Mouse (Mus musculus) olfactory bulb, adult 2 months (tissue): ENCODE data around the gene D130043K22Rik. TPM values are rescaled to one million over a fixed set of nuclear protein-coding genes. Genes with fewer than 3 reads are reported as not detected.

ENCODE experiments used
- H3K27ac ChIP-seq: fragments of 200-500 bp; 2 replicates; pipeline ENCODE4 v1.5.1; 2012; ENCODE audit warnings: low read depth, low read length; ENCODE audit not compliant: insufficient read depth
- H3K4me1 ChIP-seq: fragments of 200-500 bp; 2 replicates; pipeline ENCODE4 v1.6.1; 2012; ENCODE audit warnings: low read length; ENCODE audit not compliant: control insufficient read depth, insufficient read depth
- H3K4me3 ChIP-seq: fragments of 200-500 bp; 2 replicates; pipeline ENCODE4 v1.5.1; 2012; ENCODE audit warnings: mild to moderate bottlenecking, low read depth, low read length, moderate library complexity; ENCODE audit not compliant: insufficient read depth
- CTCF ChIP-seq: fragments of 200-500 bp; IDR thresholded peaks from 2 replicates; pipeline ENCODE4 v1.5.1; 2012; ENCODE audit warnings: low read depth, mild to moderate bottlenecking, low read length, moderate library complexity; ENCODE audit not compliant: insufficient read depth
- POLR2A ChIP-seq: fragments of 200-500 bp; IDR thresholded peaks from 2 replicates; pipeline ENCODE4 v1.6.1; 2012; ENCODE audit warnings: mild to moderate bottlenecking, low read depth, low read length, moderate library complexity; ENCODE audit not compliant: insufficient read depth
- WGBS: fragments of 180-500 bp; shearing (Covaris S2); methylation state at CpG from one replicate; pipeline ENCODE4 v1.1.7; 2018; 5-methylcytosine and 5-hydroxymethylcytosine counted together
- polyA plus RNA-seq: library from polyadenylated mRNA; stranded (reverse); fragments of >200 nt; gene quantifications from 2 replicates; pipeline ENCODE4 v1.2.4, GENCODE M21; 2012; ENCODE audit warnings: low replicate concordance; ENCODE audit not compliant: missing spikeins, insufficient read depth, insufficient read length

D130043K22Rik gene
- polyA plus RNA-seq, 1 experiment = not detected

- Histone ChIP-seq H3K4me3 (no peak overlapping the region), H3K27ac (no peak overlapping the region), H3K4me1 (no peaks in the 10 kb centered on the region)
- TF ChIP-seq POLR2A (no peak), CTCF (no peak)
These were observed 38.9 kb upstream of the D130043K22Rik start for GRCm38 (mm10) chr13:24806079-24806478.

- TF ChIP-seq POLR2A = no peak
- 94% methylated on average over 2 of the region's 2 CpGs for WGBS
- Histone ChIP-seq H3K4me3 (no peak overlapping the region), H3K4me1 (no peaks in the 10 kb centered on the region), H3K27ac (no peak overlapping the region)
These were observed 32.4 kb upstream of the D130043K22Rik start for GRCm38 (mm10) chr13:24812521-24812920.

- TF ChIP-seq CTCF (no peak), POLR2A (no peak)
- no peak overlapping the region for H3K4me3 ChIP-seq
- H3K4me1 ChIP-seq = no peaks in the 10 kb centered on the region
- WGBS = 79% methylated on average over 1 of the region's 1 CpGs
- H3K27ac ChIP-seq = no peak overlapping the region
These were observed 30.3 kb upstream of the D130043K22Rik start for GRCm38 (mm10) chr13:24814616-24815015.

GRCm38 (mm10) chr13:24816125-24817092 lies 28.5 kb upstream of the D130043K22Rik start:
- TF ChIP-seq CTCF (no peak), POLR2A (no peak)
- 67% methylated on average over 4 of the region's 4 CpGs for WGBS
- H3K4me3 ChIP-seq = no peak overlapping the region
- no peak overlapping the region for H3K27ac ChIP-seq
- no peaks in the 10 kb centered on the region for H3K4me1 ChIP-seq

GRCm38 (mm10) chr13:24819931-24820330 lies 25.0 kb upstream of the D130043K22Rik start:
- Histone ChIP-seq H3K27ac (no peak overlapping the region), H3K4me1 (no peaks in the 10 kb centered on the region), H3K4me3 (no peak overlapping the region)
- TF ChIP-seq CTCF = no peak
- no peak for TF ChIP-seq POLR2A
- WGBS = 82% methylated on average over 1 of the region's 1 CpGs

GRCm38 (mm10) chr13:24822663-24823343 lies 22.1 kb upstream of the D130043K22Rik start:
- WGBS = 89% methylated on average over 16 of the region's 16 CpGs
- Histone ChIP-seq H3K27ac (no peak overlapping the region), H3K4me3 (no peak overlapping the region), H3K4me1 (no peaks in the 10 kb centered on the region; the same call in 1 of the 2 replicates)
- TF ChIP-seq CTCF (no peak), POLR2A (no peak)

GRCm38 (mm10) chr13:24824647-24825046 lies 20.3 kb upstream of the D130043K22Rik start:
- TF ChIP-seq CTCF (no peak), POLR2A (no peak)
- H3K4me1 ChIP-seq = no peaks in the 10 kb centered on the region; the same call in 1 of the 2 replicates
- no peak overlapping the region for H3K4me3 ChIP-seq
- H3K27ac ChIP-seq = no peak overlapping the region
- WGBS = 95% methylated on average over 4 of the region's 4 CpGs

GRCm38 (mm10) chr13:24825587-24825986 lies 19.3 kb upstream of the D130043K22Rik start:
- no peak overlapping the region for H3K4me3 ChIP-seq
- no peaks in the 10 kb centered on the region; the same call in 1 of the 2 replicates for H3K4me1 ChIP-seq
- 82% methylated on average over 4 of the region's 4 CpGs for WGBS
- TF ChIP-seq POLR2A = no peak
- no peak for TF ChIP-seq CTCF
- H3K27ac ChIP-seq = no peak overlapping the region

GRCm38 (mm10) chr13:24826116-24826515 lies 18.8 kb upstream of the D130043K22Rik start:
- WGBS = 83% methylated on average over 7 of the region's 7 CpGs
- Histone ChIP-seq H3K4me3 (no peak overlapping the region), H3K4me1 (no peaks in the 10 kb centered on the region; the same call in 1 of the 2 replicates), H3K27ac (no peak overlapping the region)
- TF ChIP-seq CTCF (no peak), POLR2A (no peak)
